Mouse (Mus musculus) kidney, embryonic 16.5 days (tissue): ENCODE data around the gene Hps4. TPM values are rescaled to one million over a fixed set of nuclear protein-coding genes. Genes with fewer than 3 reads are reported as not detected.
"Not testable (repeated sequence)": the region's sequence is repeated elsewhere in the genome, so short reads cannot be mapped to it uniquely, and the experiment has no call there.

Experiments used
- ATAC-seq: fragments of 200-750 bp; cut with Nextera tagmentation; 2 replicates; pipeline ENCODE4 v1.8.0; 2017; ENCODE audit warnings: moderate TSS enrichment; ENCODE audit not compliant: low FRiP score, low TSS enrichment
- H3K27ac ChIP-seq: fragments of 300-500 bp; sonication (generic); 2 replicates; pipeline ENCODE4 v1.5.1; 2014; ENCODE audit warnings: low read length
- H3K27me3 ChIP-seq: fragments of 300-500 bp; sonication (generic); 2 replicates; pipeline ENCODE4 v1.6.1; 2014; ENCODE audit warnings: low read length, control low read depth, mixed read lengths; ENCODE audit not compliant: insufficient read depth
- H3K36me3 ChIP-seq: fragments of 300-500 bp; sonication (generic); 2 replicates; pipeline ENCODE4 v1.6.1; 2014; ENCODE audit warnings: low read length, control low read depth, mixed read lengths; ENCODE audit not compliant: insufficient read depth
- H3K4me1 ChIP-seq: fragments of 300-500 bp; sonication (generic); 2 replicates; pipeline ENCODE4 v1.6.1; 2014; ENCODE audit warnings: low read length, control low read depth, mixed read lengths; ENCODE audit not compliant: insufficient read depth
- H3K4me2 ChIP-seq: fragments of 300-500 bp; sonication (generic); replicated peaks from 2 replicates; pipeline ENCODE4 v1.6.1; 2014; ENCODE audit warnings: low read depth, low read length
- H3K4me3 ChIP-seq: fragments of 300-500 bp; sonication (generic); 2 replicates; pipeline ENCODE4 v1.5.1; 2014; ENCODE audit warnings: mild to moderate bottlenecking, low read length
- H3K9ac ChIP-seq: fragments of 300-500 bp; sonication (generic); replicated peaks from 2 replicates; pipeline ENCODE4 v1.6.1; 2014; ENCODE audit warnings: low read length
- H3K9me3 ChIP-seq: fragments of 300-500 bp; sonication (generic); 2 replicates; pipeline ENCODE4 v1.6.1; 2016; ENCODE audit warnings: low read length, control low read depth
- WGBS: fragments of 180-500 bp; shearing (Covaris S2); extraction: QIAGEN DNeasy Blood & Tissue Kit; methylation state at CpG from one replicate; pipeline ENCODE4 v1.1.7; 2014; 5-methylcytosine and 5-hydroxymethylcytosine counted together
- polyA plus RNA-seq: library from polyadenylated mRNA; unstranded; fragments of >200 nt; fragmentation: Nextera tagmentation; extraction: Ambion mirVana; gene quantifications from 2 replicates; pipeline ENCODE4 v1.2.1, GENCODE M21; 2015

The Hps4 gene
- polyA plus RNA-seq, 1 experiment from 2014 or later: 36.8 TPM

GRCm38 (mm10) chr5:112300112-112300511, 42.8 kb upstream of the Hps4 start:
- Histone ChIP-seq H3K9ac (no peak overlapping the region), H3K36me3 (peaks cover 5% of the 10 kb centered on the region; the same call in 1 of the 2 replicates), H3K27me3 (no peaks in the 10 kb centered on the region), H3K4me1 (peaks cover 20% of the 10 kb centered on the region), H3K27ac (no peak overlapping the region), H3K4me2 (no peak overlapping the region), H3K4me3 (no peak overlapping the region), H3K9me3 (no peaks in the 10 kb centered on the region)
- WGBS: 73% methylated on average over 2 of the region's 2 CpGs
- ATAC-seq: no peak

GRCm38 (mm10) chr5:112300721-112301308, 42.1 kb upstream of the Hps4 start:
- H3K4me1 ChIP-seq: peaks cover 20% of the 10 kb centered on the region
- peaks cover 6% of the 10 kb centered on the region; the same call in 1 of the 2 replicates for H3K36me3 ChIP-seq
- H3K4me3 ChIP-seq: no peak overlapping the region
- no peaks in the 10 kb centered on the region for H3K27me3 ChIP-seq
- no peak overlapping the region for H3K9ac ChIP-seq
- no peaks in the 10 kb centered on the region for H3K9me3 ChIP-seq
- no peak overlapping the region for H3K4me2 ChIP-seq
- ATAC-seq: no peak
- H3K27ac ChIP-seq: no peak overlapping the region
- 94% methylated on average over 6 of the region's 6 CpGs for WGBS

GRCm38 (mm10) chr5:112301694-112302093, 41.2 kb upstream of the Hps4 start:
- no peak overlapping the region for H3K4me2 ChIP-seq
- H3K4me1 ChIP-seq: peaks cover 19% of the 10 kb centered on the region
- H3K9ac ChIP-seq: no peak overlapping the region
- H3K9me3 ChIP-seq: no peaks in the 10 kb centered on the region
- WGBS: 81% methylated on average over 4 of the region's 4 CpGs
- H3K27me3 ChIP-seq: no peaks in the 10 kb centered on the region
- no peak for ATAC-seq
- no peak overlapping the region for H3K27ac ChIP-seq
- peaks cover 10% of the 10 kb centered on the region; the same call in 1 of the 2 replicates for H3K36me3 ChIP-seq
- no peak overlapping the region for H3K4me3 ChIP-seq

GRCm38 (mm10) chr5:112302310-112302709, 40.6 kb upstream of the Hps4 start:
- Histone ChIP-seq H3K9ac (no peak overlapping the region), H3K4me1 (peaks cover 14% of the 10 kb centered on the region), H3K36me3 (peaks cover 12% of the 10 kb centered on the region; the same call in 1 of the 2 replicates), H3K4me3 (no peak overlapping the region), H3K9me3 (no peaks in the 10 kb centered on the region), H3K27ac (no peak overlapping the region), H3K4me2 (no peak overlapping the region), H3K27me3 (no peaks in the 10 kb centered on the region)
- ATAC-seq: no peak
- 81% methylated on average over 5 of the region's 5 CpGs for WGBS

GRCm38 (mm10) chr5:112305842-112306241, 37.0 kb upstream of the Hps4 start:
- Histone ChIP-seq H3K4me1 (no peaks in the 10 kb centered on the region), H3K36me3 (peaks cover 46% of the 10 kb centered on the region), H3K27ac (no peak overlapping the region), H3K4me3 (no peak overlapping the region), H3K4me2 (no peak overlapping the region), H3K27me3 (no peaks in the 10 kb centered on the region), H3K9me3 (no peaks in the 10 kb centered on the region), H3K9ac (no peak overlapping the region)
- 71% methylated on average over 5 of the region's 5 CpGs for WGBS
- ATAC-seq: no peak

- Histone ChIP-seq H3K4me1 (peaks cover 6% of the 10 kb centered on the region; the same call in 1 of the 2 replicates), H3K4me2 (no peak overlapping the region), H3K4me3 (no peak overlapping the region), H3K9ac (no peak overlapping the region), H3K36me3 (peaks cover 54% of the 10 kb centered on the region), H3K9me3 (no peaks in the 10 kb centered on the region), H3K27ac (no peak overlapping the region), H3K27me3 (no peaks in the 10 kb centered on the region)
- no peak for ATAC-seq
- WGBS: 85% methylated on average over 11 of the region's 11 CpGs
These were observed 29.5 kb upstream of the Hps4 start for GRCm38 (mm10) chr5:112313222-112313885.

- no peaks in the 10 kb centered on the region for H3K9me3 ChIP-seq
- peaks cover 24% of the 10 kb centered on the region for H3K36me3 ChIP-seq
- peak; percentile 62; the same call in 1 of the 2 replicates for ATAC-seq
- no peaks in the 10 kb centered on the region for H3K27me3 ChIP-seq
- H3K4me3 ChIP-seq: no peak overlapping the region
- no peak overlapping the region for H3K9ac ChIP-seq
- 61% methylated on average over 5 of the region's 5 CpGs for WGBS
- H3K4me1 ChIP-seq: peaks cover 6% of the 10 kb centered on the region; the same call in 1 of the 2 replicates
- peak overlapping the region; percentile 38 for H3K27ac ChIP-seq
- no peak overlapping the region for H3K4me2 ChIP-seq
These were observed 26.4 kb upstream of the Hps4 start for GRCm38 (mm10) chr5:112316468-112316867.

- H3K4me2 ChIP-seq: no peak overlapping the region
- peak; percentile 52; the same call in 1 of the 2 replicates for ATAC-seq
- H3K27ac ChIP-seq: peak overlapping the region; percentile 38; the same call in 1 of the 2 replicates
- peaks cover 22% of the 10 kb centered on the region for H3K36me3 ChIP-seq
- H3K4me1 ChIP-seq: peaks cover 6% of the 10 kb centered on the region; the same call in 1 of the 2 replicates
- no peak overlapping the region for H3K9ac ChIP-seq
- no peaks in the 10 kb centered on the region for H3K27me3 ChIP-seq
- H3K9me3 ChIP-seq: no peaks in the 10 kb centered on the region
- WGBS: 48% methylated on average over 5 of the region's 5 CpGs
- H3K4me3 ChIP-seq: no peak overlapping the region
These were observed 25.6 kb upstream of the Hps4 start for GRCm38 (mm10) chr5:112317328-112317727.

- H3K36me3 ChIP-seq, H3K27ac ChIP-seq, H3K4me3 ChIP-seq, ATAC-seq, H3K4me2 ChIP-seq, H3K9ac ChIP-seq, H3K4me1 ChIP-seq, H3K9me3 ChIP-seq, H3K27me3 ChIP-seq: not testable (repeated sequence)
- 60% methylated on average over 2 of the region's 2 CpGs for WGBS
These were observed 23.5 kb upstream of the Hps4 start for GRCm38 (mm10) chr5:112319343-112319742.

GRCm38 (mm10) chr5:112320379-112320778, 22.5 kb upstream of the Hps4 start:
- WGBS: 74% methylated on average over 5 of the region's 5 CpGs

More at GRCm38 (mm10) chr5:112320379-112320778, 22.5 kb upstream of the Hps4 start:
- H3K27me3 ChIP-seq: no peaks in the 10 kb centered on the region
- no peak overlapping the region for H3K4me2 ChIP-seq
- H3K4me1 ChIP-seq: peaks cover 16% of the 10 kb centered on the region
- no peak overlapping the region for H3K4me3 ChIP-seq
- no peak for ATAC-seq
- H3K9me3 ChIP-seq: no peaks in the 10 kb centered on the region
- no peak overlapping the region for H3K9ac ChIP-seq
- no peak overlapping the region for H3K27ac ChIP-seq
- H3K36me3 ChIP-seq: peaks cover 2% of the 10 kb centered on the region; the same call in 1 of the 2 replicates
